Mouse (Mus musculus): ENCODE data around the gene Mier3.

DNA sequence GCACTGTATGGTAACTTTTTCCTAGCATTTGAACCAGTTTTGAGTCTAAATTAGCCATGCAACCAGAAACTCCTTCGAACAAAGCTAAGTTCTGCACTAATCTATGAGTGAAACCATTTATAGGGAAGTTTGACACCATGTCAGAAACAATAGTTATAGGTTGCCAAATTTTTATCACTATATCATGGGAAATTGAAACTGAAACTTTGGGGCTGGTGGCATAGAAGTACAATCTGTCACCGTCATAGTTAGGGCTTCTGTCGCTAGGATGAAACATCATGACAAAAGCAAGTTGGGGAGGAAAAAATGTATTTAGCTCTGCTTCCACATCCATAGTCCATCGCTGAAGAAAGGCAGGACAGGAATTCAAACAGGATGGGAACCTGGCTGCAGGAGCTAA is 25.5 kb upstream of the Mier3 start:
- no peak for TF ChIP-seq POLR2A (IDR thresholded peaks at IDR 0.05; ENCODE audit: insufficient read depth, low read depth, low read length)
- TF ChIP-seq CTCF (IDR thresholded peaks at IDR 0.05; ENCODE audit: insufficient read depth, low read depth, low read length) = no peak
